Mouse (Mus musculus) G1E (cell line): ENCODE data around the gene Spock2. TPM values are rescaled to one million over a fixed set of nuclear protein-coding genes. Genes with fewer than 3 reads are reported as not detected.
"Not testable (repeated sequence)": the region's sequence is repeated elsewhere in the genome, so short reads cannot be mapped to it uniquely, and the experiment has no call there.

ENCODE experiments used
- ATAC-seq: 2 replicates; pipeline ENCODE4 v1.8.0; 2016; ENCODE audit warnings: mild to moderate bottlenecking; ENCODE audit not compliant: insufficient number of reproducible peaks, poor library complexity, low FRiP score, severe bottlenecking; ENCODE audit errors: extremely low read depth
- DNase-seq: peaks from one replicate; pipeline ENCODE4 v3.0.0; 2012; ENCODE audit warnings: low spot score
- H3K27me3 ChIP-seq: 2 replicates; pipeline ENCODE4 v1.6.1; 2012; ENCODE audit warnings: mild to moderate bottlenecking, low read length, inconsistent platforms; ENCODE audit not compliant: insufficient read depth
- H3K36me3 ChIP-seq: replicated peaks from 2 replicates; pipeline ENCODE3; 2012; ENCODE audit warnings: mild to moderate bottlenecking, inconsistent platforms
- H3K4me1 ChIP-seq: 2 replicates; pipeline ENCODE4 v1.6.1; 2012; ENCODE audit warnings: low read depth, low read length, inconsistent platforms, mixed read lengths; ENCODE audit not compliant: insufficient read depth
- H3K4me3 ChIP-seq: 2 replicates; pipeline ENCODE4 v1.5.1; 2012; ENCODE audit warnings: low read depth, mild to moderate bottlenecking, inconsistent platforms, low read length, moderate library complexity, mixed read lengths
- H3K9me3 ChIP-seq: replicated peaks from 2 replicates; pipeline ENCODE4 v1.6.1; 2012; ENCODE audit warnings: inconsistent platforms
- CTCF ChIP-seq: IDR thresholded peaks from 2 replicates; pipeline ENCODE4 v1.5.1; 2012; ENCODE audit warnings: low read depth, low read length, inconsistent platforms, mixed read lengths
- GATA1 ChIP-seq: IDR thresholded peaks from 2 replicates; pipeline ENCODE4 v1.6.1; 2012; ENCODE audit warnings: borderline replicate concordance, low read length, inconsistent platforms, mixed read lengths
- GATA2 ChIP-seq: IDR thresholded peaks from 2 replicates; pipeline ENCODE4 v1.6.1; 2012; ENCODE audit warnings: low read depth, low read length, inconsistent platforms, borderline replicate concordance
- POLR2AphosphoS5 ChIP-seq: IDR thresholded peaks from 2 replicates; pipeline ENCODE4 v1.6.1; 2012; ENCODE audit warnings: low read depth, low read length, inconsistent platforms; ENCODE audit not compliant: insufficient replicate concordance
- TAL1 ChIP-seq: conservative IDR thresholded peaks from 2 replicates; pipeline ENCODE4 v1.6.1; 2012; ENCODE audit warnings: low read depth, low read length, inconsistent platforms, mixed read lengths
- polyA plus RNA-seq: library from polyadenylated mRNA; stranded (reverse); fragments of >175 nt; gene quantifications from 2 replicates; pipeline ENCODE4 v1.2.3, GENCODE M21; 2012
- total RNA-seq, 2 experiments: library from RNA; stranded (forward) in 1 of 2; stranded (reverse) in 1 of 2; fragments of 200-1000 nt in 1 of 2; fragments of >200 nt in 1 of 2; fragmentation: Nextera tagmentation in 1 of 2; gene quantifications; 2 replicates each; pipeline ENCODE4 v1.2.3; 2014 to 2017

Spock2 gene
- total and polyA plus RNA-seq, 3 experiments: not detected

DNA sequence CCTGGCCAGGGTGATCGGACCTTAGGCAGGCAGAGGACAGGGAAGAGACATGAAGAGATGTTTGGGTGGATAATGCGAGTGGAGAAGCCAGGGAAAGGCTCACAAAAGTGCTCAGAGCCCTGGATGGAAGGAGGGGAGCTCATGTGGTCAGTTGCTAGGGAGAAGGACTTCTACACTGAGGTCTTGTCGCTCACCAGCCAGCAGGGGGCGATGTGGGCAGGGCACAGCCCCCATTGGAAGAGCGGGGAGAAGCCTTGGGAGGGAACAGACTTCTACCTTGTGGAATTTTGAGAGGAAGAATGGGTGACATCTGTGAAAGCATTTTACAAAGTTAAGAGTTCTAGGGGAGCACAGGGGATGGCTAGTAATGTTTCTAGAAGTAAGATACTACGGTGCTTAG lies 18.1 kb downstream of the Spock2 start:
- TF ChIP-seq POLR2AphosphoS5 (no peak), GATA2 (no peak), GATA1 (no peak), CTCF (no peak)
- Histone ChIP-seq H3K4me3 (no peak overlapping the region), H3K27me3 (peaks cover 6% of the 10 kb centered on the region; the same call in 1 of the 2 replicates), H3K9me3 (no peaks in the 10 kb centered on the region), H3K36me3 (no peaks in the 10 kb centered on the region), H3K4me1 (no peaks in the 10 kb centered on the region)
- ATAC-seq (no peak), DNase-seq (no peak)

DNA sequence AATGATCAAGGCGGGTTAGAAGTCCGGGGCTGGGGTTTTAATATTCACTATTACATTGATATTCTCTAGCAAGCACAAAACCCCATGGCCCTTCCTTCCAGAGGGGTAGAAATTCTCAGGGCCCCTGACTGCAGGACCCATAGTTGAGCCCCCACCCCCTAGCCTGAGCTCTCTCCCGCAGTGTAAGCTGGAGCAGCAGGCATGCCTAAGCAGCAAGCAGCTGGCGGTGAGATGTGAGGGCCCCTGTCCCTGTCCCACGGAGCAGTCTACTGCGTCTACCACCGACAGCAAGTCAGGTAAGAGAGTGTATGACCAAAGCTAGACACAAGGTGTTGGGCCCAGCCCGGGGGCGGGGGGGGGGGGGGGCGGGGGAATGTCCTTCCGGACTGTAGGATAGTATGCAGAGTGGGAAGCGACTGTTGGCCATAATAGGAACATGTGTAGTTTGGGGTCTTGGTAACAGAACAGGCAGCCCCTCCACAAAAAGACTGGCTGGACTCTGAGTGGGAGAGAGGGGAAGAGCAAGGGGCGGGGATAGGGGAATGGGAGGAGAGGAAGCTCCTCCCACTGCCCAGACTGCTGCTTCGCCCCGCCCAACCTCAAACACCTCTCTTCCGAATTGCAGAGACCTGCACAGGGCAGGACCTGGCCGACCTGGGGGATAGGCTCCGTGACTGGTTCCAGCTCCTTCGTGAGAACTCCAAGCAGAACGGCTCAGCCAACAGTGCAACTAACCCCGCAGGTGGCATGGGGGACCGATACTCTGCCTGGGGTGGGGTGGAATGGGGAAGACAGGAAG lies 19.7 kb downstream of the Spock2 start:
- ATAC-seq (no peak), DNase-seq (no peak)
- TF ChIP-seq POLR2AphosphoS5 (no peak), TAL1 (no peak), GATA1 (no peak), CTCF (no peak)
- Histone ChIP-seq H3K9me3 (no peaks in the 10 kb centered on the region), H3K4me3 (no peak overlapping the region), H3K36me3 (no peaks in the 10 kb centered on the region), H3K27me3 (peaks cover 6% of the 10 kb centered on the region; the same call in 1 of the 2 replicates), H3K4me1 (no peaks in the 10 kb centered on the region)

DNA sequence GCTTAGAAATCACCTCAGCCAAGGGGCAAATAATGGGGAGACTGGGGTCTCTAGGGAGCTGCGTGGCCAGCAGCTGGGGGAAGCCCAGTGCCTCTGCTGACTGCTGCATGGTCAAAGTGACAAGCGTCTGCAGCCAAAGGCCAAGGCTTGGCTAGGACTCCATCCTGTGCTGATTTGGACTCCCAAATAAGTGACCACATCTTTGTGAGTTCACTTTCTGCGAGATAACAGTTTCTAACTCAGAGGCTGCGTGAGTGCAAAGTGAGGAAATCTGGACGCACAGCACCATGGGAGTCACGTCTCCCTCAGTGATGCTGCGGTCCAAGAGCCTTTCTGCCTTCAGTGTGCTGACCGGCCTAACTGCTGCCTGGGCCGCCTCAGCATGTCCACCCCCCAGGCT lies 22.3 kb downstream of the Spock2 start:
- H3K27me3 ChIP-seq: peaks cover 10% of the 10 kb centered on the region; the same call in 1 of the 2 replicates
- no peak for ATAC-seq

GRCm38 (mm10) chr10:60130504-60130903 lies 24.5 kb downstream of the Spock2 start:
- H3K36me3 ChIP-seq: no peaks in the 10 kb centered on the region
- H3K9me3 ChIP-seq: no peaks in the 10 kb centered on the region
- DNase-seq: no peak
- no peak for TF ChIP-seq GATA2
- no peak for TF ChIP-seq CTCF
- no peak for TF ChIP-seq TAL1
- no peak for TF ChIP-seq POLR2AphosphoS5
- TF ChIP-seq GATA1: no peak
- H3K27me3 ChIP-seq: peaks cover 10% of the 10 kb centered on the region; the same call in 1 of the 2 replicates
- no peaks in the 10 kb centered on the region for H3K4me1 ChIP-seq
- no peak for ATAC-seq
- H3K4me3 ChIP-seq: no peak overlapping the region

More for the DNA sequence above, 22.3 kb downstream of the Spock2 start:
- no peak for DNase-seq
- Histone ChIP-seq H3K36me3 (no peaks in the 10 kb centered on the region), H3K9me3 (no peaks in the 10 kb centered on the region), H3K4me1 (no peaks in the 10 kb centered on the region), H3K4me3 (no peak overlapping the region)
- TF ChIP-seq GATA1: no peak
- TF ChIP-seq CTCF: no peak
- no peak for TF ChIP-seq POLR2AphosphoS5
- no peak for TF ChIP-seq GATA2
- no peak for TF ChIP-seq TAL1

GRCm38 (mm10) chr10:60133501-60133900 lies 27.5 kb downstream of the Spock2 start:
- peaks cover 5% of the 10 kb centered on the region; the same call in 1 of the 2 replicates for H3K27me3 ChIP-seq
- no peaks in the 10 kb centered on the region for H3K36me3 ChIP-seq
- DNase-seq (no peak), ATAC-seq (no peak)
- no peaks in the 10 kb centered on the region for H3K4me1 ChIP-seq
- no peak for TF ChIP-seq GATA1
- TF ChIP-seq POLR2AphosphoS5: no peak
- H3K4me3 ChIP-seq: no peak overlapping the region
- H3K9me3 ChIP-seq: no peaks in the 10 kb centered on the region

GRCm38 (mm10) chr10:60134201-60134600 lies 28.2 kb downstream of the Spock2 start:
- TF ChIP-seq CTCF (no peak), TAL1 (no peak), GATA1 (no peak), GATA2 (no peak), POLR2AphosphoS5 (no peak)
- Histone ChIP-seq H3K9me3 (no peaks in the 10 kb centered on the region), H3K36me3 (no peaks in the 10 kb centered on the region), H3K4me1 (no peaks in the 10 kb centered on the region), H3K27me3 (peaks cover 4% of the 10 kb centered on the region; the same call in 1 of the 2 replicates), H3K4me3 (no peak overlapping the region)
- ATAC-seq: no peak
- no peak for DNase-seq

GRCm38 (mm10) chr10:60136010-60136409 lies 30.0 kb downstream of the Spock2 start:
- H3K9me3 ChIP-seq, H3K27me3 ChIP-seq, ATAC-seq, H3K4me3 ChIP-seq, DNase-seq, H3K4me1 ChIP-seq, H3K36me3 ChIP-seq: not testable (repeated sequence)
